Mouse (Mus musculus): Measurements from ENCODE around the gene Josd2.

Josd2 gene

GRCm38 (mm10) chr7:44472961-44473646, 5.3 kb downstream of the Josd2 start:
- DNase-seq, result no peak

GRCm38 (mm10) chr7:44474419-44474818, 6.6 kb downstream of the Josd2 start:
- no peak for DNase-seq

DNA sequence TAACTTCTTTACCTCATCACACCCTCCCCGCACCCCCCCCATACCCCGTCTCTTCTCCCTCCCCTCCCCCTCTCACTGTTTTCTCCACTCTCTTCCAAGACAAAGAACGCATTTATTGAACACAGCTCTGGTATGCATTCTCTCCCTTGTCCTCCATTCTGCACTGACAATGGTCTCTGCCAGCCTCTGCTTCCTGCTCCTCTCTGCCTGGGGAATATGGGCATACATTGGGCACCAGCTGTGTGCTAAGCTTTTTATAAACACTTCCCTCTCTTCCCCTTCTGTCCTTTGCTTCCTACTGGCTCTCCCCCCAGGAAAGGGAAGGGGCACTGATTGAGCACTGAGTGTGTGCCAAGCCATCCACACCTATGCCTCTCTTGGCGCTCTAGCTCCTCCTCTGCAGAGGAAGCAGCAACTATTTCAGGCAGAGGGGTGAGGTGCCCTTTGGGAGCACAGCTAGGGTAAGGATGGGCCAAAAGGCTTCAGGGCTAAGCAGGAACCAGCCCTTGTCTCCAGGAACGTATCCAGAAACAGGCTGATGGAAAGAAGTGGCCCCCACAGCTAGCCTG, 7.3 kb downstream of the Josd2 start:
- no peak for DNase-seq

DNA sequence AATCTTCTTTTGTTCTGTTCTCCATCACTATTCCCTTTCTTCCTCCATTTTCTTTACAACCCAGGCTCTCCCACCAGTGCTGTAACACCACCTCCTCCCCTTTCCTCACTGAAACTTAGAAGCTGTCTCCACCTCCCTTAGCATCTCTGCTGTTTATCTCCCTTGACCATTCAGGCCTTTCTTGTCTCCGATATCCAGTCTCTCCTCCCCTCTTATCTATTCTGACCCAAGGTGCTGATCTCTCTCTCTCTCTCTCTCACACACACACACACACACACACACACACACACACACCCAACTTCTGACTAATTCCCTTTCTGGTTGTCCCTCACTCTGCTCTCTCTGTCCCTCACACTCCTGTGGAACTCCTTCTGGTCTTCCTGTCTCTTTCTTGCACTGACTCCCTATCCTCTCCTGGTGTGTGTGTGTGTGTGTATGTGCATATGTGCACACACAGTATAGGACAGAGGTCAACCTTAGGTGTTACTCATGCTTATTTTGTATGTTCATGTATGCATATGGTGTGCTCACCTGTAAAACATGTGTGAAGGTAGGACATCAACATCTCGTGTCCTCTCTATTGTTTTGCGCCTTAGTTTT, 15.2 kb downstream of the Josd2 start:
- DNase-seq, result no peak

DNA sequence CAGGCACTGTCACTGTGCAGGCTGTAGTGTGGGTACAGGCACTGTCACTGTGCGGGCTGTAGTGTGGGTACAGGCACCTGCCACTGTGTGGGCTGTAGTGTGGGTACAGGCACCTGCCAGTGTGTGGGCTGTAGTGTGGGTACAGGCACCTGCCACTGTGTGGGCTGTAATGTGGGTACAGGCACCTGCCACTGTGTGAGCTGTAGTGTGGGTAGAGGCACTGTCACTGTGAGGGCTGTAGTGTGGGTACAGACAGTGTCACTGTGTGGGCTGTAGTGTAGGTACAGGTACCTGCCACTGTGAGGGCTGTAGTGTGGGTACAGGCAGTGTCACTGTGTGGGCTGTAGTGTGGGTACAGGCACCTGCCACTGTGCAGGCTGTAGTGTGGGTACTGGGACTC, 16.3 kb downstream of the Josd2 start:
- DNase-seq, result no peak

DNA sequence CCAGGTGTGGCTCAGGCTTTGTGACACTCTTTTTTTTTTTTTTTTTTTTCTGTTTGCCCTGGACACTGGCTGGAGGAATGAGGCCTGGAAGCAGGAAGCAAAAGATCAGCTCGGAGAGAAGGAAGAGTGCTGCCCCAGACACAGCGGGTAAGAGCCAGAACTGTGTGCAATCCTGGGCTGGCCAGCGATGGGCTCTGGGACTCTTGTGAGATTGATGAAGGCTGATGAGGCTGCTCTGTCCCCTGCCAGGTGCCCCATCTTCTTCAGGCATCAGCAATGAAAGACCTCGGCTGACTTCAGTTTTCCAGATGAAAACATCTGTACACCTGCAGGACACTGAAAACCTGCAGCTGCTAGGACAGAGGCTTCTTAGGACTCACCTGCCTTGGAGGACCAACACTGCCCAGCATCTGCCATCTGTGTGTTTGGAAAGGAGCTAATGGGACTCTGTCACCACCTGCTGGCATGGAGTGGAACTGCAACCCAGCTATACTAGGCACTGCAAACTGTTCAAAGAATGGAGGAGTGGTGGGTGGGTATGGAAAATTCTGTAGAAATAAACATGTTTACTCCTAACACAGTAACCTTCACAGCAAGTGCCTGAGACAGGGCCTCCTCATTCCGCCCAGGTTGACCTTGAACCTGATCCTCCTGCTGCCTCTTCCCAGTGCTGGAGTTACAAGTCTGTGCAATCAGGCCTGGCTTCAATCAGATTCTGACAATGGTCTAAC, 17.2 kb downstream of the Josd2 start:
- DNase-seq, result peak; percentile 84

DNA sequence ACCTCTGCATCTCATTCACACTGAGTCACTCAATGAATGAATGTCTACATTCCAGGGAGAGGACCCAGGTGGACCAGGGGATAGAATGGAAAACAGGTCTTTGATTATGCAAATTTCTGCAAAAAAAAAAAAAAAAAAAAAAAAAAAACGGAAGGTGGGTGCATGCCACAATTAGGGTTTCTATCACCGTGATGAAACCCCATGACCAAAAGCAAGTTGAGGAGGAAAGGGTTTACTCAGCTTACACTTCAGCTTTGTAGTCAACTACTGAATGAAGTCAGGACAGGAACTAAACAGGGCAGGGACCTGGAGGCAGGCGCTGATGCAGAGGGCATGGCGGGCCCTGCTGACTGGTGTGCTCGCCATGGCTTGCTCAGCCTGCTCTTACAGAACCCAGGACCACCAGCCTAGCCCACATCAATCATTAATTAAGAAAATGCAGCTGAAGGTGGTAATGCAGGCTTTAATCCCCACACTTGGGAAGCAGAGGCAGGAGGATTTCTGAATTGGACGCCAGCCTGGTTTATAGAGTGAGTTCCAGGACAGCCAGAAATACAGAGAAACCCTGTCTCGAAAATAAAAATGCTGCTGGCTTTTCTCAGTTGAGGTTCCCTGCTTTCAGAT, 17.9 kb downstream of the Josd2 start:
- no peak for DNase-seq

GRCm38 (mm10) chr7:44486927-44487575, 19.3 kb downstream of the Josd2 start:
- no peak for DNase-seq

DNA sequence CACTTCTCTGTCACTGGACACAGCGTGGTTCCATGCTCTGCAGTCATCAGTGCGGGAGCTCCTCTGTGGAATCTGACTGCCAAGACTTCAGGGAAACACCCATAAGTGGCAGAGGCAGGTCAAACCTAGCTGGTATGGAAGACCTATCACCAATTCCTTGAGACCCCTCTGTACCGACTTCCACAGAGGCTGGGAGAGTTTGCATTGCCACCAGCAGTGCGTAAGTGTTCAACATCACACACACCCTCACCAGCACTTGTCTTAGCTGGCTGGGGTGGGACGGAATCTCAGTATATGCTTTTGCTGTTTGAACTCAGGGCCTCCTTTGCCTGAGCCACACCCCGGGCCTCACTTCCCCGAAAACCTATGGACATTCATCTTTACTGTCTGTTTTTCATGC, 20.2 kb downstream of the Josd2 start:
- no peak for DNase-seq

- DNase-seq, result no peak
Measured at GRCm38 (mm10) chr7:44488545-44488944, 20.8 kb downstream of the Josd2 start.

- no peak for DNase-seq
Measured at GRCm38 (mm10) chr7:44490281-44490680, 22.5 kb downstream of the Josd2 start.

- DNase-seq, result no peak
Measured at GRCm38 (mm10) chr7:44491391-44491790, 23.6 kb downstream of the Josd2 start.

- no peak for DNase-seq
Measured at GRCm38 (mm10) chr7:44492166-44492826, 24.5 kb downstream of the Josd2 start.

- DNase-seq, result no peak
Measured at GRCm38 (mm10) chr7:44494681-44495080, 26.9 kb downstream of the Josd2 start.

DNA sequence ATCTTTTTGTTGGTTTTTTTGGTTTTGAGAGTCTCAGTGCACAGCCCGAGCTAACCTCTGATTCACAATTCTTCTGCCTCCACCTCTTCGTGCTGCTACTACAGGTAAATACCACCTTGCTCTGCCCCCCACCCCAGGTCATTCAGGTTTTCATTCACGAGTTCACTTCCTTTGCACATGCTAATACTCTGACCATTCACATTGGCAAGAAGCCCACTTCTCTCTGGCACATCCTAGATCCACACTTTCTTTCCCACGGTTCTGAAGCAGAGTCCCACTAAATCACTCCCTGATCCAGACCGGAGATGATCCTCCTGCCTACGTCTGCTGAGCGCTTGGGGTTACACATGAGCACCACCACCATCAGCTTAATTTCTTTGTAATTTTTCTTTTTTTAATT, 27.3 kb downstream of the Josd2 start:
- no peak for DNase-seq

- peak; percentile 99 for DNase-seq
Measured at GRCm38 (mm10) chr7:44495992-44496770, 28.4 kb downstream of the Josd2 start, which contains the start of the genes Emc10 and Fam71e1. Emc10 (minus strand) TSS chr7:44496529. Fam71e1 (plus strand) TSS chr7:44496581.

GRCm38 (mm10) chr7:44496771-44497109, 29.0 kb downstream of the Josd2 start:
- no peak for DNase-seq

GRCm38 (mm10) chr7:44497361-44498055, 29.7 kb downstream of the Josd2 start:
- DNase-seq, result no peak

DNA sequence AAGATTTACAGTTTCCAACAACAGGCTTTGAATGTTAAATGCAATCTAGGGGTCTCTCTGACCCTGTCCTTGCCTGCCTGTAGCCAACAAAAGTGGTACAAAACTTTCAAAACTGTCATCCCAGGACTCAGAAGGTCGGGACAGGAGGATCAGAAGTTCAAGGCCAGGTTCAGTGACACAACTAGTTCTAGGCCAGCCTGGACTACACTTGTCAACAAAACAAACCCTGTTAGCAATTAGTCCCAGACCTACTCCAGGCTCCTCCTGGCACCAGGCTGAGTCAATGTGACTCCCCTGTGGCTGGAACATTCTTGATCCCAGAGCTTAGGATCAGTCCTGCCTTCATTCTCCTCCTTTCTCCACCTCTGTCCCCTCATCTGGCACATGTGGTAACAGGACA, 31.1 kb downstream of the Josd2 start:
- no peak for DNase-seq

- DNase-seq, result no peak
Measured at GRCm38 (mm10) chr7:44500046-44500445, 32.3 kb downstream of the Josd2 start.

Data from cerebellum, adult 8-10 months (tissue).